7 mouse cellular contexts compared by ENCODE assay signal in genomic region chr5:122393887-122394286, GRCm38 (mm10). TPM values are rescaled to one million over a fixed set of nuclear protein-coding genes. Genes with fewer than 3 reads are reported as not detected.
A peak's percentile ranks its signal among the peaks of the same experiment; 100 is the strongest.
DNase-seq lines count a peak whose midpoint lies in the region; ATAC-seq and TF ChIP-seq lines count a peak whose summit lies in the region.

No protein-coding gene starts in this region.

- no peak for ATAC-seq in hindbrain, embryonic 13.5 days (ENCODE audit: low FRiP score)
- peak; percentile 33; the same call in 1 of the 2 replicates for ATAC-seq in liver, postnatal 0 days

- peaks cover 20% of the 10 kb centered on the region for H3K36me3 ChIP-seq in hindbrain, embryonic 13.5 days
- peaks cover 23% of the 10 kb centered on the region for H3K36me3 ChIP-seq in liver, postnatal 0 days (replicated peaks; ENCODE audit: insufficient read depth, low read length)

- H3K9me3 ChIP-seq in hindbrain, embryonic 13.5 days = no peaks in the 10 kb centered on the region
- H3K9me3 ChIP-seq in liver, postnatal 0 days (ENCODE audit: low read length) = no peaks in the 10 kb centered on the region

- TF ChIP-seq CTCF in cortical plate, adult 2 months (IDR thresholded peaks at IDR 0.05; ENCODE audit: extremely low read depth, insufficient read depth, low read length) = peak; percentile 70
- TF ChIP-seq CTCF in liver, postnatal 0 days (IDR thresholded peaks at IDR 0.05; ENCODE audit: low read depth) = peak; percentile 89

- no peaks in the 10 kb centered on the region for H3K27me3 ChIP-seq in hindbrain, embryonic 13.5 days
- H3K27me3 ChIP-seq in liver, postnatal 0 days (ENCODE audit: insufficient read depth, low read length) = no peaks in the 10 kb centered on the region

- no peak for TF ChIP-seq POLR2A in cortical plate, adult 2 months (IDR thresholded peaks at IDR 0.05; ENCODE audit: extremely low read depth, insufficient read depth, low read length)

- H3K4me3 ChIP-seq in cortical plate, adult 2 months (ENCODE audit: insufficient read depth, low read length) = no peak overlapping the region; the same call in 1 of the 2 replicates
- 0 out of 2 replicates have a peak overlapping the region, but pooled peaks have one; percentile 0 for H3K4me3 ChIP-seq in hindbrain, embryonic 13.5 days
- H3K4me3 ChIP-seq in liver, postnatal 0 days (ENCODE audit: low read depth, low read length) = no peak overlapping the region

- DNase-seq in right cerebral cortex, adult 18-20 months = peak; percentile 63
- DNase-seq in right cerebral cortex, postnatal 36 days (ENCODE audit: low spot score in 2 of 2) = no peak
- DNase-seq in adrenal gland, adult (ENCODE audit: inconsistent age in 2 of 2, low spot score in 1 of 2) = peak; percentile 76 to 93
- DNase-seq in liver, postnatal 0 days = peak; percentile 88
- DNase-seq in right cerebral cortex, postnatal 10 days (ENCODE audit: low spot score in 2 of 2) = peak; percentile 79 to 80

- WGBS in hindbrain, embryonic 13.5 days = 47% methylated on average over 2 of the region's 2 CpGs
- WGBS in liver, postnatal 0 days (ENCODE audit: insufficient replicate concordance) = 46% methylated on average over 2 of the region's 2 CpGs

- no peak for TF ChIP-seq EP300 in liver, postnatal 0 days (IDR thresholded peaks at IDR 0.05; ENCODE audit: low read depth)

- no peak overlapping the region for H3K4me2 ChIP-seq in hindbrain, embryonic 13.5 days
- H3K4me2 ChIP-seq in liver, postnatal 0 days (ENCODE audit: low read depth, low read length) = no peak overlapping the region

- H3K4me1 ChIP-seq in cortical plate, adult 2 months (ENCODE audit: control insufficient read depth, insufficient read depth, low read length) = peaks cover 5% of the 10 kb centered on the region; the same call in 1 of the 2 replicates
- H3K4me1 ChIP-seq in hindbrain, embryonic 13.5 days (replicated peaks) = peaks cover 14% of the 10 kb centered on the region
- peaks cover 11% of the 10 kb centered on the region for H3K4me1 ChIP-seq in liver, postnatal 0 days (ENCODE audit: insufficient read depth)

- H3K27ac ChIP-seq in cortical plate, adult 2 months (ENCODE audit: insufficient read depth, low read length) = no peak overlapping the region
- H3K27ac ChIP-seq in hindbrain, embryonic 13.5 days = no peak overlapping the region
- no peak overlapping the region for H3K27ac ChIP-seq in liver, postnatal 0 days (ENCODE audit: low read depth)

- no peak overlapping the region for H3K9ac ChIP-seq in hindbrain, embryonic 13.5 days
- no peak overlapping the region for H3K9ac ChIP-seq in liver, postnatal 0 days (replicated peaks)

RNA-seq across cellular contexts. Expression of gene Arpc3, which starts 2.2 kb away (rescaled TPM):
- polyA plus RNA-seq in cortical plate, adult 2 months (2012; rRNA removed) = 294 and 320 TPM in 2 replicates
- polyA plus RNA-seq in hindbrain, embryonic 13.5 days (2015; fragmentation: Nextera tagmentation; extraction: Ambion mirVana) = 159 and 173 TPM in 2 replicates
- 79.7 and 86.6 TPM in 2 replicates for polyA plus RNA-seq in liver, postnatal 0 days (2015; fragmentation: Nextera tagmentation; extraction: Ambion mirVana)

RNA-seq across cellular contexts. Expression of gene Fam216a, which starts 21.7 kb away (rescaled TPM):
- 96.0 and 98.2 TPM in 2 replicates for polyA plus RNA-seq in cortical plate, adult 2 months (2012; rRNA removed)
- polyA plus RNA-seq in hindbrain, embryonic 13.5 days (2015; fragmentation: Nextera tagmentation; extraction: Ambion mirVana) = 131 and 132 TPM in 2 replicates
- polyA plus RNA-seq in liver, postnatal 0 days (2015; fragmentation: Nextera tagmentation; extraction: Ambion mirVana) = 9.8 and 10.3 TPM in 2 replicates

RNA-seq across cellular contexts. Expression of gene Gpn3, which starts 22.2 kb away (rescaled TPM):
- 28.4 and 30.4 TPM in 2 replicates for polyA plus RNA-seq in cortical plate, adult 2 months (2012; rRNA removed)
- 48.3 and 50.2 TPM in 2 replicates for polyA plus RNA-seq in hindbrain, embryonic 13.5 days (2015; fragmentation: Nextera tagmentation; extraction: Ambion mirVana)
- polyA plus RNA-seq in liver, postnatal 0 days (2015; fragmentation: Nextera tagmentation; extraction: Ambion mirVana) = 25.2 and 26.7 TPM in 2 replicates

RNA-seq across cellular contexts. Expression of gene Anapc7, which starts 27.6 kb away (rescaled TPM):
- 34.1 and 38.7 TPM in 2 replicates for polyA plus RNA-seq in cortical plate, adult 2 months (2012; rRNA removed)
- 46.7 and 51.8 TPM in 2 replicates for polyA plus RNA-seq in hindbrain, embryonic 13.5 days (2015; fragmentation: Nextera tagmentation; extraction: Ambion mirVana)
- 11.0 and 11.8 TPM in 2 replicates for polyA plus RNA-seq in liver, postnatal 0 days (2015; fragmentation: Nextera tagmentation; extraction: Ambion mirVana)

RNA-seq across cellular contexts. Expression of gene Vps29, which starts 39.7 kb away (rescaled TPM):
- polyA plus RNA-seq in cortical plate, adult 2 months (2012; rRNA removed) = 183 and 191 TPM in 2 replicates
- polyA plus RNA-seq in hindbrain, embryonic 13.5 days (2015; fragmentation: Nextera tagmentation; extraction: Ambion mirVana) = 297 and 305 TPM in 2 replicates
- 93.1 and 104 TPM in 2 replicates for polyA plus RNA-seq in liver, postnatal 0 days (2015; fragmentation: Nextera tagmentation; extraction: Ambion mirVana)

Comparison
In these comparisons a context has a peak if more than half of its experiments do, and no peak if none do; other contexts are left out.
1. DNase-seq: peak in right cerebral cortex, adult 18-20 months (single experiment), adrenal gland, adult (2 of 2), liver, postnatal 0 days (single experiment) and right cerebral cortex, postnatal 10 days (2 of 2); none in right cerebral cortex, postnatal 36 days (0 of 2).